Mouse (Mus musculus) lung, embryonic 16.5 days (tissue): ENCODE data around the gene Cpt1a. TPM values are rescaled to one million over a fixed set of nuclear protein-coding genes. Genes with fewer than 3 reads are reported as not detected.

Source experiments
- ATAC-seq: fragments of 200-750 bp; cut with Nextera tagmentation; 2 replicates; pipeline ENCODE4 v1.8.0; 2017; ENCODE audit warnings: low read depth, mild to moderate bottlenecking, moderate library complexity
- H3K27ac ChIP-seq: fragments of 300-500 bp; sonication (generic); 2 replicates; pipeline ENCODE4 v1.5.1; 2014; ENCODE audit warnings: mild to moderate bottlenecking, control low read depth, low read length
- H3K27me3 ChIP-seq: fragments of 300-500 bp; sonication (generic); 2 replicates; pipeline ENCODE4 v1.6.1; 2014; ENCODE audit warnings: low read depth, low read length, mixed read lengths; ENCODE audit not compliant: control insufficient read depth, insufficient read depth
- H3K36me3 ChIP-seq: fragments of 300-500 bp; sonication (generic); 2 replicates; pipeline ENCODE4 v1.6.1; 2014; ENCODE audit warnings: low read length; ENCODE audit not compliant: control insufficient read depth, insufficient read depth
- H3K4me1 ChIP-seq: fragments of 300-500 bp; sonication (generic); replicated peaks from 2 replicates; pipeline ENCODE4 v1.6.1; 2014; ENCODE audit warnings: low read length, mixed read lengths; ENCODE audit not compliant: control insufficient read depth, insufficient read depth
- H3K4me2 ChIP-seq: fragments of 300-500 bp; sonication (generic); 2 replicates; pipeline ENCODE4 v1.6.1; 2014; ENCODE audit warnings: low read depth, low read length, control low read depth
- H3K4me3 ChIP-seq: fragments of 300-500 bp; sonication (generic); 2 replicates; pipeline ENCODE4 v1.5.1; 2014; ENCODE audit warnings: mild to moderate bottlenecking, low read length, control low read depth
- H3K9ac ChIP-seq: fragments of 300-500 bp; sonication (generic); 2 replicates; pipeline ENCODE4 v1.6.1; 2014; ENCODE audit warnings: low read length, control low read depth
- H3K9me3 ChIP-seq: fragments of 300-500 bp; sonication (generic); 2 replicates; pipeline ENCODE4 v1.6.1; 2016; ENCODE audit warnings: low read length; ENCODE audit not compliant: control insufficient read depth
- WGBS: fragments of 180-500 bp; shearing (Covaris S2); extraction: QIAGEN DNeasy Blood & Tissue Kit; methylation state at CpG from one replicate; pipeline ENCODE4 v1.1.7; 2014; 5-methylcytosine and 5-hydroxymethylcytosine counted together
- polyA plus RNA-seq: library from polyadenylated mRNA; unstranded; fragments of >200 nt; fragmentation: Nextera tagmentation; extraction: Ambion mirVana; gene quantifications from 2 replicates; pipeline ENCODE4 v1.2.1, GENCODE M21; 2015

The Cpt1a gene
- polyA plus RNA-seq, 1 experiment from 2014 or later, result 26.8 TPM

DNA sequence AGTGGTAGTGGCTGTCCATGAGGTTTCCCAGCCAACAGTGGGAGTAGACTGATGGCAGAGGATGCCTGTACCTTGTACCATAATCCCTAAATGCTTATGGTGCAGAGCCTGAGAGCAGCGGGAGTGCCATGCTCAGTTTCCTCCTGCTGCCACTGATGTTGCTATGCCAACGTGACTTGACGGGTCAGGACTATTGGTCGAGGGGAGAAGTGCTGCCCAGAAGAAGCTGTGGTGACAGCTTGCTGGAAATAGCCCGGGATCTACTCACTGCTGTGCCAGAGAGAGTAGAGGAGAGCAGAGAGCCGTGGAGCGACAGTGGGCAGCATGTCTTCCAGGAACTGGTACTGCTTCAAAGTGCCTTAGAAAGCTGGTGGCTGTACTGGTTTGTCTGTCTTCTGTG lies 79.8 kb downstream of the Cpt1a start:
- ATAC-seq, result no peak
- Histone ChIP-seq H3K9ac (no peak overlapping the region), H3K27ac (no peak overlapping the region), H3K4me1 (no peaks in the 10 kb centered on the region), H3K9me3 (no peaks in the 10 kb centered on the region), H3K36me3 (no peaks in the 10 kb centered on the region), H3K4me3 (no peak overlapping the region), H3K4me2 (no peak overlapping the region), H3K27me3 (no peaks in the 10 kb centered on the region)
- WGBS, result 43% methylated on average over 7 of the region's 7 CpGs

DNA sequence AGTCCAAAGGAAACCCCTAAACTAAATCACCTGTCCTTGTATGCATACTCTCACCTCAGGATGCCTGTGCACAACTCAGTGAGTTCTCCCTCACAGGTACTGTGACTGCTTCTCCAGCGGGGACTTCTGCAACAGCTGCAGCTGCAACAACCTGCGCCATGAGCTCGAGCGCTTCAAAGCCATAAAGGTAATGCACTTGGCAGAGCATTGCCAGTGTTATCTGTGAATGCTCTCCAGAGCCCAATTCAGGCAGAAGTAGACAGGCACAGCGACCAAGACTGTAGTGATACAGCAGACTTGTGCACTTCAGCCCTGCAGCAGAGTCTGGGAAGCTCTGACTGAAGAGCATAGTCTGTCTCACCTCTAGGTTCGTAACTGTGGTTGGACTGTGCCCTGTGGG lies 80.3 kb downstream of the Cpt1a start:
- Histone ChIP-seq H3K9me3 (no peaks in the 10 kb centered on the region), H3K27ac (no peak overlapping the region), H3K4me3 (no peak overlapping the region), H3K9ac (no peak overlapping the region), H3K4me1 (no peaks in the 10 kb centered on the region), H3K4me2 (no peak overlapping the region), H3K27me3 (no peaks in the 10 kb centered on the region), H3K36me3 (no peaks in the 10 kb centered on the region)
- WGBS, result 75% methylated on average over 6 of the region's 6 CpGs
- no peak for ATAC-seq

DNA sequence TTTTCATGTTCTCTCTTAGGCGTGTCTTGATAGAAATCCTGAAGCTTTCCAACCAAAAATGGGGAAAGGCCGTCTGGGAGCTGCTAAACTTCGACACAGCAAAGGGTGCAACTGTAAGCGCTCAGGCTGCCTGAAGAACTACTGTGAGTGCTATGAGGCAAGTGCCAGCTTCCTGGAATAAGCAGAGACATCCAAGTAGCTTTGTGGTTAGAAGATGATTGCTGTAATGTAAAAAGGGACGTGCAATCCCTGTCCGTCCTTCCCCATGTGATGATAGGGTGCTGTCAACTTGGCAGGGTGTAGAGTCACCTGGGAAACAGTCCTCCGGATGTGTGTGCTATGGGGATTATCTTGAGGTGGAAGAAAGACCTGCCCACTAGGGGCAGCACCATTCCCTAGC lies 81.9 kb downstream of the Cpt1a start:
- no peaks in the 10 kb centered on the region for H3K9me3 ChIP-seq
- ATAC-seq, result no peak

DNA sequence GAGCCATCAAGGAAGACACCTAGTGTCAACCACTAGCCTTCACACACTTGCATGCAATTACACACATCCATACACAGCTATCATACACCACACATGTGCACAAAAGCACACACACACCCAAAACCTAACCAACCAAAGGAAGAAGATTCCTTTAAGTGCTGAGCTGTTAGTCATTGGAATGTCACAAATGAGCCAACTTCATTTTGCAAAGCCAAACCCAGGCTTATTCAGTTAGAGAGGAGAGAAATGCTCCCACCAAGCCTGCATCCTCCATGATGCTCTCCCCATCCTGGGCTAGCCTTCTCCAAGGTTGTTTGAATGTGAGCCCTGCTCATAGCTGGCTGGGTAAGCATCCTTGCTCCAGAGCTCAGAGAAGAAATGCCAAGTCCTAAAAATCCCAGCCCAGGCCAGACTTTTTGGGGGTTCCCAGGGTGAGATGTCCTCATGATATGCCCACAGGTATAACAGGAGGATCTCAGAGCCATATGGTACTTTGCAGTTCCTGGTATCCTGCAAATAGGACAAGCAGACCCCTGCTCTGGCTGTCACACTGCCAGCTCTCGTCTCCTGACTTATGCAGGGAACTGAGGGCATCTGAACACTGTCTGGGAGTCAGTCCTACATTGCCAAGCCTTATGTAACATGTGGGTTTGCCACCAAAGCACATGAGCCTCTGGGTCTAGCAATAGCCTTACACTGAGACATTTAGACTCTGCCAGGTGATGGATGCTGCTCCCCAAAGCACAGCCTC lies 83.6 kb downstream of the Cpt1a start:
- Histone ChIP-seq H3K4me2 (no peak overlapping the region), H3K27me3 (no peaks in the 10 kb centered on the region), H3K9me3 (no peaks in the 10 kb centered on the region), H3K36me3 (no peaks in the 10 kb centered on the region), H3K27ac (no peak overlapping the region), H3K4me1 (no peaks in the 10 kb centered on the region), H3K9ac (no peak overlapping the region), H3K4me3 (no peak overlapping the region)
- no peak for ATAC-seq
- WGBS, result 39% methylated on average over 1 of the region's 1 CpGs

More for the DNA sequence above, 81.9 kb downstream of the Cpt1a start:
- no peaks in the 10 kb centered on the region for H3K27me3 ChIP-seq
- H3K27ac ChIP-seq, result no peak overlapping the region
- H3K9ac ChIP-seq, result no peak overlapping the region
- no peaks in the 10 kb centered on the region for H3K36me3 ChIP-seq
- no peaks in the 10 kb centered on the region for H3K4me1 ChIP-seq
- no peak overlapping the region for H3K4me2 ChIP-seq
- no peak overlapping the region for H3K4me3 ChIP-seq
- WGBS, result 78% methylated on average over 7 of the region's 7 CpGs

DNA sequence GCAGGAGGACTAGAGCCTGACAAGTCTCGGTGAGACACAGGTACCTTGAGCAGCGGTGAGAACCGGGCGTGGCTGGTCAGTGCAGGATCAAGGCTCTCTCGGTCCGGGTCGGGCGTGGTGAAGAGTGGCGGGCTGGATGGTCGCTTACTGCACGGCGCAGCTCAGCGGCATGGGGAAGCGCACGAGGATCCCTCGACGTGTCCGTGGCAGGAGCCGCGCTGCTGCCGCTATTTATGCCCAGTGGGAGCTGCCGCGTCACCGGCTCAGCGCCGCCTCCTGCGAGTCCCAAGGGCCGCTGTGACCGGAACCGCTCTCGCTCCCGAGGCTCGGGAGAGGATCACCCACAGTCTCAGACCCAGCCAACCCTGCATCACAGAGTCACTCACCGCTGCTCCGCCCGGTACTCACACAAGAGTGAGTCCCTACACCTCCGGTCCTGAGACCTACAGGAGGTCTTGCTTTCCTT lies 92.2 kb downstream of the Cpt1a start, which contains the start of gene Gal:
Gene Gal, minus strand, starts transcription at position 277 of the 466 bp plus-strand sequence.
- peak; percentile 53 for ATAC-seq
- H3K9me3 ChIP-seq, result 0 out of 2 replicates have a peak, but pooled peaks cover 2% of the 10 kb centered on the region
- peak within 1 kb of the TSS; percentile 57 for H3K4me2 ChIP-seq
- 2% methylated on average over 37 of the region's 37 CpGs for WGBS
- peaks cover 18% of the 10 kb centered on the region for H3K27me3 ChIP-seq
- peaks cover 2% of the 10 kb centered on the region; the same call in 1 of the 2 replicates for H3K4me1 ChIP-seq
- H3K27ac ChIP-seq, result no peak within 1 kb of the TSS
- no peaks in the 10 kb centered on the region for H3K36me3 ChIP-seq
- peak within 1 kb of the TSS; percentile 36; the same call in 1 of the 2 replicates for H3K9ac ChIP-seq
- H3K4me3 ChIP-seq, result peak within 1 kb of the TSS; percentile 38

DNA sequence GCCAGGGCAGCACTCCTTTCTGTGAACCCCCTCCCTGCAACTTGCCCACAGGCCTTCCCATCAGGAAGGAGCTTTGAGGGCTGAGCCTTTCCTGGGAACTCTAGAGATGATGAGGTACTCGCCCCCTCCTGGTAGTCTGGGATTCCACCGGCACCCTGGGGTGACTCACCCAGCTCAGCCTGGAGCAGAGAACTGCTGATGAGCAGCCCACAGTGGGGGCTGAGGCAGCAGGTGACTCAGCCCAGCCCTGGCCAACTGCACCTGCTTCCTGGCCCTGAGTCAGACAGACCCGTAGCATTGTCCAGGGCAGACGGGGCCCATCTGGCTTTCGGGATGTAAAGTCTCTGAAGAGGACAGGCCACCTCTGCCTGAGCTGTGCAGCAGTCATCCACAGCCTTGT lies 97.1 kb downstream of the Cpt1a start:
- Histone ChIP-seq H3K4me3 (no peak overlapping the region), H3K9ac (no peak overlapping the region), H3K36me3 (no peaks in the 10 kb centered on the region), H3K4me1 (no peaks in the 10 kb centered on the region; the same call in 1 of the 2 replicates), H3K9me3 (0 out of 2 replicates have a peak, but pooled peaks cover 2% of the 10 kb centered on the region), H3K27ac (no peak overlapping the region), H3K4me2 (no peak overlapping the region), H3K27me3 (peaks cover 5% of the 10 kb centered on the region)
- no peak for ATAC-seq
- WGBS, result 58% methylated on average over 5 of the region's 5 CpGs

DNA sequence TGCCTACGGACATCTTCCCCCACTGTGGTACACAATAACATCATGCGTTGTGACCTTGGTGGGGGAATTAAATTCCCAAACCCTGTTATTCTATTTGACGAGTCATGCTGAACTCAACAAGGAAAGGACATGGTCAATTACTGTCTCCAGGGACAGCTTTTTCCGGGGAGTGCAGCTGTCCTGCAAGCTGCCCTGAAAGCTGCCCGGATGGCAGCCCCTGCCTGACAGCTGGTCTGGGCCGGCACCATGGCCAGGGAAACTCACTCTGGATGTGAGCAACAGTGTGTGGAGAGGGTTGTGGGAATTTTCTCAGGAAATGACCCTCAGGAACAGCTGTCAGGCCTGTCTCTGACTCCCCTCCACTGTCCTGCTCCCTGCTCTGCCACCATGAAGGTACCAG lies 100.4 kb downstream of the Cpt1a start:
- Histone ChIP-seq H3K4me1 (no peaks in the 10 kb centered on the region), H3K9me3 (0 out of 2 replicates have a peak, but pooled peaks cover 2% of the 10 kb centered on the region), H3K27me3 (no peaks in the 10 kb centered on the region), H3K27ac (no peak overlapping the region), H3K4me2 (no peak overlapping the region), H3K9ac (no peak overlapping the region), H3K4me3 (no peak overlapping the region), H3K36me3 (no peaks in the 10 kb centered on the region)
- no peak for ATAC-seq
- 65% methylated on average over 6 of the region's 6 CpGs for WGBS

DNA sequence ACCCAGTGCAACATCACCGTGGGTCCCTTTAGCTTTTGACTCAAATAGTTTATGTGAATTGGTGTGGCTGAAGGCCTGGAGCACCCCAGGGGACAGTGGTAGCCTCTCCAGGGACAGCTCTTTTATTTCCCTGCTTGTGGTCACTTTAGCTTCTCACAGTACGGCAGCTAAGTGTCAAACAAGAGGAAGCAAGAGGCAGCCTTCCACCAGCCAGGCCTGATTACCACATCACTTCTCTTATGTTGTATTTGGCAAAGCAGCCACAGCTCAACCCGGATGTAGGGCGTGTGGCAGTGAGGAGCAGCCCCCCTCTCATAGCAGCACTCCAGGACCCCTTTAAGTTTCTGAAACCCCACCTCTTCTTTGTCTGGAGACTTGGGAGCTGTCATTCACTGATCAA lies 100.8 kb downstream of the Cpt1a start:
- 22% methylated on average over 4 of the region's 4 CpGs for WGBS
- ATAC-seq, result peak; percentile 34; the same call in 1 of the 2 replicates
- Histone ChIP-seq H3K4me1 (no peaks in the 10 kb centered on the region), H3K27me3 (no peaks in the 10 kb centered on the region), H3K4me3 (no peak overlapping the region), H3K9ac (no peak overlapping the region), H3K36me3 (no peaks in the 10 kb centered on the region), H3K27ac (no peak overlapping the region), H3K9me3 (0 out of 2 replicates have a peak, but pooled peaks cover 2% of the 10 kb centered on the region), H3K4me2 (no peak overlapping the region)

DNA sequence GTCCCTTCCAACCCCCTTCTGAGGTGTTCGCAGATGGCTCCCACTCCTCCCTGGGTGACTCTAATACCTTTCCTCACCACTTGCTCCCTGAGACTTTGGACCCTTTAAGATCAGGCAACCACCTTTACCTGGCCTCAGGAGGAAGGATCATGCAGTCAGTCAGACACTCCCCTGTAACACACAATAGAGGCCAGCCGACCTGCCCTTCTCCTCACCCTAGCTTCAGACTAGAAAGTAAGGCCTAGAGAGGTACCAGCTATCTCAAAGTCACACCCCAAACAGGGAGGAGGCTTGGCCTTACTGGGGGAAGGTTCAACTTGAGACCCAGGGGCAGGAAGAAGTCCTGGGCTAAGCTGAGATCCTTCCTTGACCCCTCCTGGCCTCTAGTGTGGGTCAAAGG lies 102.1 kb downstream of the Cpt1a start:
- ATAC-seq, result no peak
- 70% methylated on average over 2 of the region's 2 CpGs for WGBS
- Histone ChIP-seq H3K27ac (no peak overlapping the region), H3K4me2 (no peak overlapping the region), H3K27me3 (no peaks in the 10 kb centered on the region), H3K36me3 (no peaks in the 10 kb centered on the region), H3K9me3 (no peaks in the 10 kb centered on the region), H3K4me1 (no peaks in the 10 kb centered on the region), H3K9ac (no peak overlapping the region), H3K4me3 (no peak overlapping the region)
